8 mouse cellular contexts compared by ENCODE assay signal in genomic region chr13:6059515-6060228, GRCm38 (mm10).
DNase-seq lines count a peak whose midpoint lies in the region; ATAC-seq lines count a peak whose summit lies in the region.

No protein-coding gene starts in this region.

- DNase-seq in Muller cell, postnatal 12 days (ENCODE audit: inconsistent ontology term), result peak; percentile 77
- DNase-seq in adrenal gland, postnatal 36 days, result peak; percentile 17 to 46
- DNase-seq in gastrocnemius, postnatal 4 days (ENCODE audit: low spot score in 2 of 2), result peak; percentile 23 to 61
- DNase-seq in kidney, postnatal 10 days, result peak; percentile 48
- no peak for DNase-seq in cerebellum, adult 11 months
- DNase-seq in cerebellum, adult 9-11 months, result no peak

- ATAC-seq in megakaryocyte progenitor cell, adult 5-6 weeks (replicated peaks; ENCODE audit: poor library complexity), result 0 out of 2 replicates have a peak, but pooled peaks have one; percentile 7
- no peak for ATAC-seq in granulocyte monocyte progenitor cell, adult 5-6 weeks (replicated peaks; ENCODE audit: poor library complexity, severe bottlenecking)

Comparison
In these comparisons a context has a peak if more than half of its experiments do, and no peak if none do; other contexts are left out.
1. DNase-seq: peak in Muller cell, postnatal 12 days (single experiment), adrenal gland, postnatal 36 days (2 of 2), gastrocnemius, postnatal 4 days (2 of 2) and kidney, postnatal 10 days (single experiment); none in cerebellum, adult 11 months (single experiment) and cerebellum, adult 9-11 months (single experiment).